Mouse (Mus musculus) testis, postnatal 10 days (tissue): ENCODE results near the gene Hc.
A peak's percentile ranks its signal among the peaks of the same experiment; 100 is the strongest.

ENCODE experiments used
- DNase-seq: peaks from one replicate; pipeline ENCODE4 v3.0.0; 2021; ENCODE audit warnings: low spot score

The Hc gene

DNA sequence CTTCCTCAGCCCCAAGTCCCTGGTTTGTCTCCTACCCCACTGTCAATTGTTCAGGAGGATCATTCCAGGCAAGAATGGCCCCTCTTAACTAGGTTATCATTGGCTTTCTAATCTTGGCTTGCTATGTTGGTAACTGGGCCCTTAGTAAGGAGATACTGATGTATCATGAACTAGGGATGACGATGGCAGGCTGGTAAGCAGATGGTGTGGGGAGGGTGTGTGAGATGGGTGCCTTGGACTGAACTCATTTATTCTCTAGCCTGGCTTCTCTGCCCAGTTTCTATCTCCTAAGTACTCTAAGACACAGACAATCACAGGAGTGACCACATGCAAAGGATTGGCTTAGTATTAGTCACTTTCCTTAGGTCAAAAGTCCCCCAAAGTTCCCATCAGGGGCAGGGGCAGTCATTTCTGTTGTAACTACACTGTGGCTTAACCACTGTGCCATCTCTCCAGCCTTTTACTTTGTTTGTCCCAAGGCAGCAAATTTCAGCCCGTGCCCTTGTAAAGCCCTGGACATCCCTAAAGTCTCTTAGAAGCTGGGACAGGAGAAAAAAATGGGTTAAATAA lies 107.6 kb downstream of the Hc start:
- no peak for DNase-seq

GRCm38 (mm10) chr2:34953018-34953417 lies 108.2 kb downstream of the Hc start:
- no peak for DNase-seq

DNA sequence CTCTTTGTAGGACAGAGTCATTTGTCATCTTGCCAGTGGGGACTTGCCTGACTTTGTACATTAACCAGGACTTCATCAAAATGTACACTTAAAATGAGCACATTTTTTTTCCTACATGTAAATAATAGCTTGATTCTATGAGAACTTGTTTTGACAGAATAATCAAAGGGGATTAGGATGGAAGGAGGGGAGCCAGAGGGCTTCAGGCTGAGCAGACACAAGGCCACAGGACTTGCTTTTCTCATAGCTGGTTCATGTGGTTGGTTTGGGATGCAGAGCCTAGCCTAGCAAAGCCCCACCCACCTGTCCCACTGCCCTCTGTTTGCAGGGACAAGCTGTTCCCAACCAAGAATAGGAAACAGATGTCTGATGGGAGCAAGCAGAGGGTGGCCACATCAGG lies 109.8 kb downstream of the Hc start:
- no peak for DNase-seq

- no peak for DNase-seq
Observed at GRCm38 (mm10) chr2:34948622-34949021, 112.6 kb downstream of the Hc start.

DNA sequence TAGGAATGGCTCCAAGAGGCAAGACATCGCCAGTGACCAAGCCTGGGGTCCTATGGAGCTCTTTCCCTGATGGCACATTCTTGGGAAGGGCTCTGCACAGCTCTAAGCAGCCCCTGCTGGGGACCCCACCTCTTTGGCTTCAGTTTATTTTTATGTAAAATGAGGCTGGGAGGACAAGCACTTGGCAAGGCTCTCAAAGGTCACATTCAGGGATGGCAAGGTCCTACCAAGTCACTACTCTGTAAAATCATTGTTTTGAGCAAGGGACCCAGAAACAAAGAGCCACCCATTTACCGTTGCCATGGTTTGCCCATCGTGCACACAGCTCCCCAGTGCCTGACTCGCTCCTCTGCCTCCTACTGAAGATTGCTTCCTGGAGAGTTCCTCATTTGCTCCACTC lies 115.2 kb downstream of the Hc start:
- no peak for DNase-seq

DNA sequence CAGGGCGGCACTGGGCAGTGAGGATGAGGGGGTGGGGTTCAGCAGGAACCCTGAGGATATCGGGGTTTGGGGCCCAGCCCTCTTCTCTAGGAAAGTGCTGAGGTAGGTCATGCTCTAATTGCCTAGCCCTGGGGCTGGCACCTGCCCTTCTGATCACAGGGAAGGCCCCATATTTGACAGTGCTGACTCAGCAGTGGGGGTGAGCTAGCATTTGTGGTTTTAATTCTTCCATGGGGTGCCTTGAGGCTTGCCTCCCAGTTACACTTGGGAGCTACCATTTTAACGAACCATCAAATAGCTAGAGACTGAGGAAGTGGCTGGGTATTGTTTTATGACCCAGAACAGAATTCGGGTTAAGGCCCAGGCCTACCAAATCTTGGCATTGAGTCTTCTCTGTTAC lies 115.7 kb downstream of the Hc start:
- DNase-seq, result no peak

- peak; percentile 75 for DNase-seq
Observed at GRCm38 (mm10) chr2:34944761-34945160, 116.5 kb downstream of the Hc start.

DNA sequence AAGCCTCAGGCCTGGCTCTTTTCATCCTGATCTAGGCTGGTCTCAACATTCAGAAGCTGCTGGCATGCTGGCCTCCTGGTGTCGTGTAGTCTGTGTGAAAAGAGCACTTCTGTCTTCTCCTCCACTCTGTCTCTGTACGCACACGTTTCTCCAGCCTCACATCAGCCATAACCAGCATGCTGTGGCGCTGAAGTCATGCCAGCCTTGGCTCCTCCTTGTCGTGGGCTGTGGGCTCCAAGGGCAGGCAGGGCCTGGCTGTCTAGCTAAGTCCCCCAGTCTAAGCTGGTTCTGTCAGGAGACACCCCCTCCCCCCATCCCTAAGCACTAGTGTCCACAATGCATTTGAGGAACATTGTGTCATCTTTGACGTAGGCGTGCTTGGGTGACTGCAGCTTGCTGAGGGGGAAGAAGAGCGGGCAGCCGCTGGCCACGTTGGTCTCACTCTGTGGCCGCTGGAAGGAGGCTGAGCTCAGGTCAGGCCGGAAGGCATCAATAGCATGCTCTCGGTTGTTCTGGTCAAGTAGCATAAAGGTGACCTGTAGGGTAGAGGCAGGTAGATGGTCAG lies 117.6 kb downstream of the Hc start:
- peak; percentile 44 for DNase-seq

DNA sequence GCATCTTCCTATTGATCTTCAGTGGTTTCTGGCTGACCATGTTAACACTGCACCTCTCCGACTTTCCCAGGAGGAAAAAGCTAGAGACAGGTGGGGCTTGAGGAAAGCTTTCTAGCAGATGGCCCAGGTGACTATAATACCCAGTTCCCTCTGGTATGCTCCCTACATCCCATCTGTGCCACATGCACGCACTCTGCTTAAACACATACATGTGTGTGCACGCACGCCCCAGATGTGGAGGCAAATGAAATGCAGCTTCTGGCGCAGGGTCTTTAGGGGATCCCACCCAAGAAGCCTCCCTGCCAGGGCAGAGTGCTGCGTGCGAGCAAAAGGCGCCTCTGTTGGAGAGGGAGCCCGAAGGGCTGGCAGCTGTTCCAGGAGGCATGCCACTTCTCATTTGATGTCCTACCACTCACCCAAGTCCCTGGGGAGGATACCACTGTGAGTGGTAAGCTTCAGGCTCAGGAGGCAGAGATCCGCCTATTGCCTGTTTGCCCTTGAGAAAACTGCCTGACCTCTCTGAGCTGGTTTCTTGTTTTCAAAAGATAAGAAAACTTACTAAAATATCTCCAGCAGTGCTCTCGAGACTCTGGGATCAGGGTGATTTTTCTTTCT lies 120.1 kb downstream of the Hc start:
- DNase-seq, result no peak

- DNase-seq, result no peak
Observed at GRCm38 (mm10) chr2:34940246-34940645, 121.0 kb downstream of the Hc start.

GRCm38 (mm10) chr2:34938269-34939208 lies 122.7 kb downstream of the Hc start:
- DNase-seq, result no peak

DNA sequence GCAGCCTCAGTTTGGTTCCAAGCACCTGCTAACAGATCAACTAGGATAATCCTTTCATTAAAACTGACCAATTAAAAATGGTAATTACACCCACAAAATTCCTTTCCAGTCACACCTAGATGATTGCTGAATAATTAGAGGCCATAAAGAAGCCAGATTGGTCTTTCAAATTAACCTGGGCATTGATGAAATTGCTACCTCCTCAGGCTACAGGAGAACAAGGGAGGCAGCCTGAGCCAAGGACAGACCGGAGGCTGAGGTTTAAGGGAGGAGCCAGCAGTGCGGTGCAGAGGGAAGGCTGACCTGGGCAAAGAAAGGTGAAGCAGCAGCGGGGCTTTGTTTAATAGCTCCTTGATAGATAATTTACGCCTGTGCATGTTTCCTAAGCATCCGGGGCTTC lies 123.8 kb downstream of the Hc start:
- no peak for DNase-seq
